Mouse (Mus musculus) heart, postnatal 0 days (tissue): ENCODE measurements at regions not wholly inside any gene's neighbourhood (a gene's known extent, or its start where the extent isn't known, plus 50 kb on each side); places are given as distances from the start of the nearest gene placed in this dataset.
"Not testable (repeated sequence)": the region's sequence is repeated elsewhere in the genome, so short reads cannot be mapped to it uniquely, and the experiment has no call there.

Source experiments
- ATAC-seq: fragments of 200-750 bp; cut with Nextera tagmentation; 2 replicates; pipeline ENCODE4 v1.8.0; 2017; ENCODE audit warnings: low read depth, moderate number of reproducible peaks, moderate library complexity; ENCODE audit not compliant: insufficient read depth
- DNase-seq: peaks from one replicate; pipeline ENCODE4 v3.0.0-alpha.2; 2016; ENCODE audit warnings: low spot score
- H3K27ac ChIP-seq: fragments of 300-500 bp; sonication (generic); 2 replicates; pipeline ENCODE4 v1.5.1; 2014; ENCODE audit warnings: low read depth, mild to moderate bottlenecking
- H3K27me3 ChIP-seq: fragments of 300-500 bp; sonication (generic); 2 replicates; pipeline ENCODE4 v1.6.1; 2014; ENCODE audit warnings: low read length, mixed read lengths; ENCODE audit not compliant: control insufficient read depth, insufficient read depth
- H3K36me3 ChIP-seq: fragments of 300-500 bp; sonication (generic); replicated peaks from 2 replicates; pipeline ENCODE4 v1.6.1; 2014; ENCODE audit warnings: low read length, mixed read lengths; ENCODE audit not compliant: control insufficient read depth, insufficient read depth
- H3K4me1 ChIP-seq: fragments of 300-500 bp; sonication (generic); 2 replicates; pipeline ENCODE4 v1.6.1; 2014; ENCODE audit warnings: antibody characterized with exemption; ENCODE audit not compliant: control insufficient read depth, insufficient read depth
- H3K4me2 ChIP-seq: fragments of 300-500 bp; sonication (generic); 2 replicates; pipeline ENCODE4 v1.6.1; 2014; ENCODE audit warnings: low read depth, mild to moderate bottlenecking, low read length, moderate library complexity
- H3K4me3 ChIP-seq: fragments of 300-500 bp; sonication (generic); 2 replicates; pipeline ENCODE4 v1.5.1; 2014; ENCODE audit warnings: low read depth, low read length
- H3K9ac ChIP-seq: fragments of 300-500 bp; sonication (generic); replicated peaks from 2 replicates; pipeline ENCODE4 v1.6.1; 2014; ENCODE audit warnings: low read depth, low read length, mixed read lengths
- H3K9me3 ChIP-seq: fragments of 300-500 bp; sonication (generic); replicated peaks from 2 replicates; pipeline ENCODE4 v1.6.1; 2016; ENCODE audit warnings: low read length; ENCODE audit not compliant: control insufficient read depth
- CTCF ChIP-seq: IDR thresholded peaks from 2 replicates; pipeline ENCODE4 v1.5.1; 2016; ENCODE audit warnings: antibody characterized with exemption, control low read depth, low read depth
- EP300 ChIP-seq: IDR thresholded peaks from 2 replicates; pipeline ENCODE4 v1.6.1; 2016; ENCODE audit warnings: antibody characterized with exemption, low read depth
- WGBS: fragments of 180-500 bp; shearing (Covaris S2); extraction: QIAGEN DNeasy Blood & Tissue Kit; methylation state at CpG from one replicate; pipeline ENCODE4 v1.1.7; 2014; 5-methylcytosine and 5-hydroxymethylcytosine counted together

GRCm38 (mm10) chr6:68852286-68852685, 1316.7 kb upstream of the Tacstd2 start:
- no peak overlapping the region for H3K9ac ChIP-seq
- no peaks in the 10 kb centered on the region for H3K36me3 ChIP-seq
- DNase-seq (no peak), ATAC-seq (no peak)
- H3K27ac ChIP-seq: no peak overlapping the region
- H3K4me3 ChIP-seq: no peak overlapping the region
- H3K27me3 ChIP-seq: no peaks in the 10 kb centered on the region
- no peaks in the 10 kb centered on the region for H3K4me1 ChIP-seq
- WGBS: 83% methylated on average over 2 of the region's 2 CpGs
- H3K4me2 ChIP-seq: no peak overlapping the region
- no peaks in the 10 kb centered on the region for H3K9me3 ChIP-seq
- TF ChIP-seq CTCF (no peak), EP300 (no peak)

GRCm38 (mm10) chr6:68835186-68835585, 1299.6 kb upstream of the Tacstd2 start:
- Histone ChIP-seq H3K9ac (no peak overlapping the region), H3K4me3 (no peak overlapping the region), H3K4me2 (no peak overlapping the region), H3K27ac (no peak overlapping the region), H3K4me1 (no peaks in the 10 kb centered on the region), H3K36me3 (no peaks in the 10 kb centered on the region), H3K9me3 (peaks cover 5% of the 10 kb centered on the region; the same call in 1 of the 2 replicates), H3K27me3 (no peaks in the 10 kb centered on the region)
- TF ChIP-seq EP300 (no peak), CTCF (no peak)
- no peak for DNase-seq
- no peak for ATAC-seq
- WGBS: 61% methylated on average over 1 of the region's 1 CpGs

GRCm38 (mm10) chr6:68834633-68835032, 1299.0 kb upstream of the Tacstd2 start:
- no peaks in the 10 kb centered on the region for H3K36me3 ChIP-seq
- H3K27ac ChIP-seq: no peak overlapping the region
- H3K4me1 ChIP-seq: no peaks in the 10 kb centered on the region
- H3K9ac ChIP-seq: no peak overlapping the region
- H3K27me3 ChIP-seq: no peaks in the 10 kb centered on the region
- TF ChIP-seq CTCF (no peak), EP300 (no peak)
- DNase-seq: no peak
- H3K4me2 ChIP-seq: no peak overlapping the region
- peaks cover 5% of the 10 kb centered on the region; the same call in 1 of the 2 replicates for H3K9me3 ChIP-seq
- no peak for ATAC-seq
- WGBS: 64% methylated on average over 4 of the region's 4 CpGs
- H3K4me3 ChIP-seq: no peak overlapping the region

GRCm38 (mm10) chr6:68828460-68828859, 1292.9 kb upstream of the Tacstd2 start:
- not testable (repeated sequence) for DNase-seq, H3K27me3 ChIP-seq, ATAC-seq, H3K9ac ChIP-seq, H3K9me3 ChIP-seq, H3K4me1 ChIP-seq, H3K4me3 ChIP-seq, H3K4me2 ChIP-seq, H3K27ac ChIP-seq, H3K36me3 ChIP-seq
- 83% methylated on average over 1 of the region's 1 CpGs for WGBS

GRCm38 (mm10) chr6:68813346-68813745, 1277.8 kb upstream of the Tacstd2 start:
- no peak for ATAC-seq
- no peak overlapping the region for H3K9ac ChIP-seq
- H3K4me1 ChIP-seq: no peaks in the 10 kb centered on the region
- H3K4me2 ChIP-seq: no peak overlapping the region
- H3K4me3 ChIP-seq: no peak overlapping the region
- no peak for DNase-seq
- no peak overlapping the region for H3K27ac ChIP-seq
- no peaks in the 10 kb centered on the region for H3K9me3 ChIP-seq
- H3K36me3 ChIP-seq: no peaks in the 10 kb centered on the region
- no peaks in the 10 kb centered on the region for H3K27me3 ChIP-seq
- TF ChIP-seq CTCF: no peak
- no peak for TF ChIP-seq EP300
- whole genome bisulfite sequencing: 60% methylated on average over 3 of the region's 3 CpGs

GRCm38 (mm10) chr6:68799205-68799604, 1263.6 kb upstream of the Tacstd2 start:
- H3K9me3 ChIP-seq, H3K4me2 ChIP-seq, H3K9ac ChIP-seq, H3K36me3 ChIP-seq, H3K4me3 ChIP-seq, H3K27ac ChIP-seq, DNase-seq, H3K4me1 ChIP-seq, ATAC-seq, H3K27me3 ChIP-seq: not testable (repeated sequence)
- 79% methylated on average over 16 of the region's 19 CpGs for WGBS
